Mouse (Mus musculus): ENCODE data around the gene Gm27021.

- TF ChIP-seq TAL1 (IDR thresholded peaks at IDR 0.05; ENCODE audit: low read length), result no peak
- TF ChIP-seq HCFC1 (IDR thresholded peaks at IDR 0.05; ENCODE audit: low read depth, low read length), result no peak
- TF ChIP-seq CTCF (IDR thresholded peaks at IDR 0.05 in 2 of 3, conservative IDR thresholded peaks at IDR 0.05 in 1 of 3; ENCODE audit: control insufficient read depth in 1 of 3, insufficient read depth in 1 of 3, low read depth in 2 of 3, low read length in 3 of 3, poor library complexity in 1 of 3, severe bottlenecking in 1 of 3), result no peak
- TF ChIP-seq ETS1 (IDR thresholded peaks at IDR 0.05; ENCODE audit: low read depth, low read length), result no peak
- TF ChIP-seq TCF12 (IDR thresholded peaks at IDR 0.05; ENCODE audit: low read depth, low read length), result no peak
- no peak for TF ChIP-seq TBP (IDR thresholded peaks at IDR 0.05; ENCODE audit: low read depth, low read length)
- TF ChIP-seq POLR2A (IDR thresholded peaks at IDR 0.05; ENCODE audit: control insufficient read depth in 1 of 2, insufficient read depth in 1 of 2, low read depth in 1 of 2, low read length in 2 of 2, poor library complexity in 1 of 2), result no peak
- TF ChIP-seq EP300 (IDR thresholded peaks at IDR 0.05; ENCODE audit: low read depth in 1 of 2, low read length in 2 of 2), result no peak
- TF ChIP-seq NELFE (IDR thresholded peaks at IDR 0.05; ENCODE audit: low read depth, low read length), result no peak
- TF ChIP-seq MAZ (IDR thresholded peaks at IDR 0.05; ENCODE audit: low read depth, low read length), result no peak
- no peak for TF ChIP-seq KAT2A (conservative IDR thresholded peaks at IDR 0.05; ENCODE audit: low read depth, low read length)
- no peak for TF ChIP-seq CHD2 (IDR thresholded peaks at IDR 0.05; ENCODE audit: low read length)
- TF ChIP-seq UBTF (IDR thresholded peaks at IDR 0.05; ENCODE audit: borderline replicate concordance, insufficient read depth, low read depth, low read length), result no peak
- no peak for TF ChIP-seq GATA1 (IDR thresholded peaks at IDR 0.05; ENCODE audit: low read depth, low read length)
These were observed 36.3 kb upstream of the Gm27021 start for GRCm38 (mm10) chr8:120704203-120704602.

All from MEL (cell line).